Mouse (Mus musculus) A20 (cell line): ENCODE results near the gene Tanc2.

Experiments used
- DNase-seq: peaks from one replicate; pipeline ENCODE4 v3.0.0-alpha.2; 2011; ENCODE audit warnings: low read depth, low spot score

Tanc2 gene

GRCm38 (mm10) chr11:105643995-105644394 is 54.2 kb downstream of the Tanc2 start:
- peak; percentile 64 for DNase-seq

GRCm38 (mm10) chr11:105648026-105648425 is 58.2 kb downstream of the Tanc2 start:
- DNase-seq, result no peak

- DNase-seq, result no peak
Measured at GRCm38 (mm10) chr11:105654616-105655015, 64.8 kb downstream of the Tanc2 start.

- no peak for DNase-seq
Measured at GRCm38 (mm10) chr11:105655335-105655734, 65.5 kb downstream of the Tanc2 start.

- no peak for DNase-seq
Measured at GRCm38 (mm10) chr11:105667879-105668278, 78.1 kb downstream of the Tanc2 start.

GRCm38 (mm10) chr11:105678996-105679395 is 89.2 kb downstream of the Tanc2 start:
- no peak for DNase-seq

- DNase-seq, result peak; percentile 15
Measured at GRCm38 (mm10) chr11:105684747-105685146, 95.0 kb downstream of the Tanc2 start.

- no peak for DNase-seq
Measured at GRCm38 (mm10) chr11:105700528-105700927, 110.7 kb downstream of the Tanc2 start.

GRCm38 (mm10) chr11:105719660-105720059 is 129.9 kb downstream of the Tanc2 start:
- no peak for DNase-seq

- no peak for DNase-seq
Measured at GRCm38 (mm10) chr11:105731541-105731940, 141.8 kb downstream of the Tanc2 start.

GRCm38 (mm10) chr11:105731989-105732531 is 142.3 kb downstream of the Tanc2 start:
- no peak for DNase-seq

GRCm38 (mm10) chr11:105743171-105743570 is 153.4 kb downstream of the Tanc2 start:
- DNase-seq, result no peak

GRCm38 (mm10) chr11:105749297-105750071 is 159.7 kb downstream of the Tanc2 start:
- DNase-seq, result no peak

- no peak for DNase-seq
Measured at GRCm38 (mm10) chr11:105758561-105759203, 168.9 kb downstream of the Tanc2 start.

- no peak for DNase-seq
Measured at GRCm38 (mm10) chr11:105759413-105759812, 169.6 kb downstream of the Tanc2 start.

- DNase-seq, result no peak
Measured at GRCm38 (mm10) chr11:105760346-105760745, 170.6 kb downstream of the Tanc2 start.

- no peak for DNase-seq
Measured at GRCm38 (mm10) chr11:105777802-105778201, 188.0 kb downstream of the Tanc2 start.

GRCm38 (mm10) chr11:105792501-105792900 is 202.7 kb downstream of the Tanc2 start:
- no peak for DNase-seq

- DNase-seq, result no peak
Measured at GRCm38 (mm10) chr11:105803686-105804085, 213.9 kb downstream of the Tanc2 start.

GRCm38 (mm10) chr11:105804776-105805175 is 215.0 kb downstream of the Tanc2 start:
- DNase-seq, result no peak

- DNase-seq, result no peak
Measured at GRCm38 (mm10) chr11:105807103-105807502, 217.3 kb downstream of the Tanc2 start.

GRCm38 (mm10) chr11:105823246-105823645 is 233.5 kb downstream of the Tanc2 start:
- DNase-seq, result no peak

- DNase-seq, result no peak
Measured at GRCm38 (mm10) chr11:105823759-105824158, 234.0 kb downstream of the Tanc2 start.
